Mouse (Mus musculus) heart, adult 18-20 months (tissue): ENCODE data around the gene Foxj3. TPM values are rescaled to one million over a fixed set of nuclear protein-coding genes. Genes with fewer than 3 reads are reported as not detected.

Source experiments
- total RNA-seq, 2 experiments: library from RNA; stranded (reverse); gene quantifications; 2 replicates each; pipeline ENCODE4 v1.2.3; 2021

Gene Foxj3
- total RNA-seq, 2 experiments from 2014 or later, result 29.2 to 30.1 TPM

Other genes starting within 250 kb of the Foxj3 start
- gene Ybx1, start 242.4 kb upstream of the Foxj3 start, total RNA-seq, result 100 to 1,000 TPM; 684 to 750 TPM
- gene Ppih, start 216.5 kb upstream of the Foxj3 start, total RNA-seq, result 10 to 100 TPM; 10.9 to 12.4 TPM
- under 1 TPM in 1 of 2 experiments, not detected in 1; 0.59 TPM for gene Ccdc30, start 121.5 kb upstream of the Foxj3 start, total RNA-seq
- 10 to 100 TPM; 11.4 to 12.6 TPM for gene Ppcs, start 114.6 kb upstream of the Foxj3 start, total RNA-seq
- gene Zmynd12, start 114.2 kb upstream of the Foxj3 start, total RNA-seq, result not detected
- gene Rimkla, start 44.4 kb upstream of the Foxj3 start, total RNA-seq, result 1 to 10 TPM in 1 of 2 experiments, under 1 TPM in 1; 0.57 to 1.3 TPM
- gene Frg2f1, start 2.5 kb downstream of the Foxj3 start, total RNA-seq, result 1 to 10 TPM; 6.5 to 7.8 TPM
- not detected for gene Guca2a, start 100.7 kb downstream of the Foxj3 start, total RNA-seq
- under 1 TPM; 0.51 to 0.65 TPM for gene Guca2b, start 122.0 kb downstream of the Foxj3 start, total RNA-seq
- gene Hivep3, start 196.8 kb downstream of the Foxj3 start, total RNA-seq, result 1 to 10 TPM; 5.3 to 6.8 TPM